Mouse (Mus musculus) testis, postnatal 10 days (tissue): ENCODE measurements around the gene 4930442H23Rik.
"Not testable (repeated sequence)": the region's sequence is repeated elsewhere in the genome, so short reads cannot be mapped to it uniquely, and the experiment has no call there.

Experiments
- DNase-seq: peaks from one replicate; pipeline ENCODE4 v3.0.0; 2021; ENCODE audit warnings: low spot score

The 4930442H23Rik gene

DNA sequence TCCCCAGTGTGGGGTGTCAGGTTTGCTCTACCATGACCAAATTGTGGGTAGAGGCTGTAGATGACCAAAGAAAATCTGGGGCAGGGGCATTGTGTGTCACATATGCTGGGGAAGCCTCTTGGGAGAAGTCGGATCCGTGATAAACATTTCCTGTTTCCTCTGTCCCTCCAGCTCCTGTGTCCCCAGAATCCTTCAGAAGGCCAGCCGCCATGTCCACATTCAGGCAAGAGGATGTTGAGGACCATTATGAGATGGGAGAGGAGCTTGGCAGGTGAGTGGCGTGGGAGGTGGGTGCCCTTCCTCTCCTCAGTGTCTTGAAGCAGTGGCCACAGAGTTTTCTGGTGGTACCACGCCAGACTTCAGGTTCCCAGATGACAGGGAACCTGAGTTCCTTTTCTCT is at the start of gene 4930442H23Rik:
4930442H23Rik (minus strand) TSS at position 45 of the 400 bp plus-strand sequence.
- no peak for DNase-seq

DNA sequence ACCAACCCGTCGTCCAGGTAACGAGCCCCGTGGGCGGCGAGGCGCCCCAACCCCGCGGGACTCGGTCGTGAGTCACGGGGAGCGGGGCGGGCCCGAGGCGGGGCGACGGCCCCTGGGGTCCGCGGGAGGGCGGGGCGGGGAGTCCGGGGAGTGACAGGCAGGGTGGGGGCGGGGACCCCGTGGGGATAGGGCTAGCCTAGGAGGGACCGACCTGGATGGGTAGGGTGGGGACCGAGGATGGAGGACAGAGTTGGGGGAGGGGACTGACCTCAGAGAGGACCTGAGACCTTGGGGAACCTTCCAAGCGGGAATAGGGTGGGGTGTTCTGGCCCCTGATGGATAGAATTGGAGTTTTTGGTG is 49.6 kb upstream of the 4930442H23Rik start:
- DNase-seq, result no peak

- DNase-seq, result peak; percentile 98
Measured at GRCm38 (mm10) chr10:81232580-81233225, 49.1 kb upstream of the 4930442H23Rik start, which contains the start of gene Zfr2. Gene Zfr2 (plus strand): TSS chr10:81233155.

DNA sequence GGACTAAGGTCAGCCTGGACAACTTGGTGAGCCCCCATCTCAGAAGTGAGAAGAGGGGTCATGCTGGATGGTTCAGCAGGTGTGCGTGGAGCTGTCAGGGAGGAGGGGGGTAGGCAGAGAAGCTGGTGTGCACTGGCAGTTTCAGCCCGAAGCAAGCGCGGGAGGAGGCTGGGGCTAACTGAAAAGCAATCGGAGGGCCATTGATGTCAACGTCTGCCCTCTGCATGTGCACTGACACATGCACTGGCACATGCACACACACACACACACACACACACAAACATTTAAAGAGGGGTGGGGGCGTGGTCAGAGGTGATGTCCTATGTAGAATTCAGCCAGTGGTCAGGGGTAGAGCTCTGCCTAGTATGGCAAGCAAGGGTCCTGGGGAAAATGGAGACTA is 47.8 kb upstream of the 4930442H23Rik start:
- no peak for DNase-seq

DNA sequence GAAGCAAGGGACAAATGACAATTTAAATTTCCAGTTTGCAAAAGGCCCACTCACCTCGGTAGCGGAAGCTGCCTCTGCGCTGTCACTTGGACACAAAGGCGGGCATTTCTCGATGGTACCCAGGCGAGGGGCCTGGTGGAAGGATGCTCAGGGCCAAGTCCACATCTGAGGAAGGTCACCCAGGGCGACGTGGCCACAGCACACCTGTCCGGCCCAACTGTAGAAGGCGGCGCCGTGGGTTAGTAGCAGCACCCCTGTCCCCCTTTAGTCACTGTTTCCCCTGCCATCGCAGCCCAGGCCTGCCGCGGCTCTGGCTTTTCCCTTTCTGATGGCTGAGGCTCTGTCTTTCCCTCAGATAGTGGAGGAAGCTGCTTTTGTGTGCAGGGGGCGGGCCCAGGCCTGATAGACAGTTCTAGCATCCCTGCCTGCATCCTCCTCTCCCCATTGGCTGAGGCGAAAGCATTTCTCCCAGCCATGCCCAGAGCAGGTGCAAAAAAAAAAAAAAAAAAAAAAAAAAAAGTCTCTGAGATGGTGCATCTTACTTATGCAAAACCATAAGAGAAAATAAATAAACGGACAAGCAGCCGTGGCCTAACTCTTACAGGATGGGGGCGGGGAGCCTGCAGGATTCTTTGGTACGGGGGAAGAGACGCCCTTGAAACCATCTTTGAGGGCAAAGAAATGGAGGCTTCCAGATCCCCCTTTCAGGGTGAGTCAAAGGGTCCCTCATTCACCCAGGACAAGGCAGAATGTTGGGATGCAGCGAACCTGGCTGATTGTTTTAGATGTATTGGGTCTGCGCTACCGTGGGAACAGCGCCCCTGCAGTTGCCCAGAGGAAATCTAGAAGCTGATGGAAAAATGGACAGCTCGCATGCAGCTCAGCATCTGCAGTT is 47.0 kb upstream of the 4930442H23Rik start, which contains the start of gene Atcay:
Atcay (minus strand) TSS at position 396 of the 895 bp plus-strand sequence.
- DNase-seq, result no peak

DNA sequence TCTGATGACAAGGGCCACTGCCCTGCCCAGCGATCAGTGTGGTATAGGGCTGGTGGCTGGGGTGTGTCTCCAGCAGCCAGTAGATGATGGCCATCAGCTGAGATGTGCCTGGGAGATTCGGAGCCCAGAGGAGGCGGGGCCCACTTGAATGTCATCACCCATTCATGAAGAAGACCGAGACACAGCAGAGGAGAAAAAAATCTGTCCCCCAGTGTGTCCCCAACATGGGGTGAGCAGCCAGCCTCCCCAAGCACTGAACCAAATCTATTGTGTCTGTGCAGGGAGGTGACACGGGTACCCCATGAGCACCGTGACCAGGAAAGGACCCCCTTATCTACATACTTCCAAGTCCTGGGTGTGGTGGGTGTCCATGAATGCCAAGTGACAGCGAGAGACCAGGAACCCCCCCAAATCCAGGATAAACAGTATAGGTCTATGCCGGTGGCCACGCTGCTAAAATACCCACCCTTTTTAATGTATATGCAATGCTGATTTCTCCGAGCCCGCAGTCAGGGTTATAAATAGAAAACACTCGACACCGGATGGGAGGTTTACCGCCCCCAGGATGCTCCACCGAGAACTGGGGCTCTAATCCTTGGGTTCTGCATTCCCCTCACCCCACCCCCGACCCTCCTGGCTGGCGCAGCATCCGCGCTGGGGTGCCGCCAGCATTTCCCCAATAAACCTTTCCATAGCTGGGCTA is 46.2 kb upstream of the 4930442H23Rik start:
- DNase-seq, result no peak

DNA sequence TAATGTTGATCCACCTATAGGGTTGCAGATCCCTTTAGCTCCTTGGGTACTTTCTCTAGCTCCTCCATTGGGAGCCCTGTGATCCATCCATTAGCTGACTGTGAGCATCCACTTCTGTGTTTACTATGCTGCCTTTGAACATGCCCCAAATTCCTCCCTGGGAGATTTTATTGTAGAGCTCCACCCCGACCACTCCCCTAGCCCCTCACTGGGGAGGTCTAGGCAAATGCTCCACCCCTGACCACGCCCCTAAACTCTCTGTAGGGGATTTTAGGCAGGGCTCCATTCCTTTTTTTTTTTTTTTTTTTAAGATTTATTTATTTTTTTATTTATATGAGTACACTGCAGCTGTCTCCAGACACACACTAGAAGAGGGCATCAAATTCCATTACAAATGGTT is 40.1 kb upstream of the 4930442H23Rik start:
- not testable (repeated sequence) for DNase-seq

GRCm38 (mm10) chr10:81221402-81222015 is 37.9 kb upstream of the 4930442H23Rik start:
- DNase-seq, result no peak

DNA sequence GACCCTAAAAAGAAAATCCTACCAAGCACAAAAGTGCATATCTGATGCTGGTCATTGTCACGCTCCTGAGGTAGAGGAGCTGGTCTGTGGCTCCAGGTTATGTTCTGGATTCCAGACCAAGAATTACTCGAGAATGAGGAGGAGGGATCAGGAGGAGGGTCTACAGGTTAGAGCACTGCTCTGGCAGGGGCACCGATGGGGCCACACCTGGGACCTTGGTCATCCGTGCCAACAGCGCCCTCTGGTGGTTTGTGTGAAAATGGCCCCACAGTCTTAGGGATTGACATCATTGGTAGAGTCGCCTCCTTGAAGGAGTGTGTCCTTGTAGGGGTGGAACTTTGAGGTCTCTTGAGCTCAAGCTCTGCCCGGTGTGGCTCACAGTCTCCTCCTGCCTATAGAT is 34.3 kb upstream of the 4930442H23Rik start:
- peak; percentile 89 for DNase-seq

DNA sequence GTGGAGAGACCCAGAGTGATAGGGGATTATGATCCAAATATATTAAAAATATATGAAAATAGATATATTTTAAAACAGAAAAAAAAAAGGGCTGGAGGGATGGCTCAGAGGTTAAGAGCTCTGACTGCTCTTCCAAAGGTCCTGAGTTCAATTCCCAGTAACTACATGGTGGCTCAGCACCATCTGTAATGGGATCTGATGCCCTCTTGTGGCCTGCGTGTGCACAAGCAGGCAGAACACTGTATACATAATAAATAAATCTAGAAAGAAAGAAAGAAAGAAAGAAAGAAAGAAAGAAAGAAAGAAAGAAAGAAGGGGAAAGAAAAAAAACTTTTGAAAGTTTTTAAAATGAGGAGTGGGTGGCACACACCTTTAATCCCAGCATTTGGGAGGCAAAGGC is 33.6 kb upstream of the 4930442H23Rik start:
- DNase-seq, result not testable (repeated sequence)

- no peak for DNase-seq
Measured at GRCm38 (mm10) chr10:81216810-81217209, 33.2 kb upstream of the 4930442H23Rik start.

DNA sequence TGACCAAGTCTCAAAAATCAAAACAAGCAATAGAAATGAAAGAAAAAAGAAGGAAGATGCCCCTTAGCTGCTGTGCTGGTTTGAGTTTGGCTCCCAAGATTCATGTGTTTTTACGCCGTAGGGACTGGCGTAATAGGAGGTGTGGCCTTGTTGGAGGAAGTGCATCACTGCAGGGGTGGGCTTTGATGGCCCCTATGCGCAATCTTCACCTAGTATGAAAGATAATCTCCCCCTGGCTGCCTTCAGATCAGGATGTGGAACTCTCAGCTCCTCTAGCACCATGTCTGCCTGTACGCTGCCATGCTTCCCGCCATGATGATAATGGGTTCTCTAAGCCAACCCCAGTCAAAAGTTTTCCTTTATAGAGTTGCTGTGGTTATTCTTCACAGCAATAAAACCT is 32.6 kb upstream of the 4930442H23Rik start:
- DNase-seq, result no peak

DNA sequence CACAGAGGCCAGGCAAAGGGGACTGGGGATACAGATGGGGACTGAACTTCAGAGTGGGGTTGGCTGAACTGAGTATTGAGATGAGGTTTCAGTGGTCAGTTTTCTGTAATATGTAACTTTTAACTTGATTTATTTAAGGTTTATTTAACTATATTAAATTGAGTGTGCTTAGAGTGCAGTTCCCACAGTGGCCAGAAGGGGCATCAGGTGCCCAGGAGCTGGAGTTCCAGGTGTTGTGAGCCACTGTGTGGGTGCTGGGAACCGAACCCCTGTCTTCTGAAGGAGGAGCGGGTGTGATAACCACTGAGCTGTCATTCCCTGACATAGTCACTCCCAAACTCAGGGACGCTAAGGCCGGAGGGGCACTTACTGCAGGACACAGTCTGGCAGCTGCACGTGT is 26.5 kb upstream of the 4930442H23Rik start:
- DNase-seq, result no peak

DNA sequence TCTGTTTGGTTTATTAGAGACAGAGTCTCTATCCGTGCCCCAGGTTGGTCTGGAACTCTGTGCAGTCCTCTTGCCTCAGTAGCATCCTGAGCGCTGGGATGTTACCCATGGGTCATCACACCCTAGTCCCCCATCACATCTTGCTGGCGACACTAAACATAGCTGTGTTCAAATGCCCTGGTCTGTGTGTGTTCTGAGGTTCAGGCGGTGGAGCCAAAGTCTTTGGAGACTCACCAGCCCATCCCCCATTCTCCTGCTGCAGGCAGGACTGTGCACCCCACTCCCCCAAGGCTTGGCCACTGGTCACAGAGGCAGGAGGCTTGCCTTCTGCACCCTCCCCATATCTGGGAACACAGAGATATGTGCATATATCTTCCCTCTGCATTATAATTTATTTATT is 20.5 kb upstream of the 4930442H23Rik start:
- DNase-seq, result peak; percentile 38

DNA sequence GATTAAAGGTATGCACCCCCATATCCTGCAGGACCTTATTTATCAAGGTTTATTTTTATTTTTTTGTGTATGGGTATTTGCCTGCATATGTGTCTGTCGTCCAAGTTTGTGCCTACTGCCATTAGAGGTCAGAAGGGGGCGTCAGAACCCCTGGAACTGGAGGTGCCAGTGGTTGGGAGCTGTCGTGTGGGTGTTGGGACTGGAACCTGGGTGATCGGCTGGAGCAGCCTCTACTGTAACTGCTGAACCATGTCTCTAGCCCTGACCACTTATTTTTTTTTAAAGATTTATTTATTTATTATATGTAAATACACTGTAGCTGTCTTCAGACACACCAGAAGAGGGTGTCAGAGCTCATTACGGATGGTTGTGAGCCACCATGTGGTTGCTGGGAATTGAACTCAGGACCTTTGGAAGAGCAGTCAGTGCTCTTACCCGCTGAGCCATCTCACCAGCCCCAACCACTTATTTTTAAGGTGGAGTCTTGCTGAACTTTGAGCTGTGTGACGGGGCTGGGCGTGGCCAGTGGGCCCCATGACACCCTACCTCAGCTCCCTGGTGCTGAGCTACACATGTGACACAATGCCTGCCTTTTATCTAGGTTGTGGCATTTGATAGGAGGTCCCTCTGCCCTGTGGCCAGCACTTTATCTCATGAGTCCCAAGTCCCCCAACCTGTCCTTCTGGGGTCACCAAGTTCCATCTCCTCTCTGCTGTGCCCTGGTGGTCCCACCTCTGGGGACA is 19.5 kb upstream of the 4930442H23Rik start:
- DNase-seq, result no peak

DNA sequence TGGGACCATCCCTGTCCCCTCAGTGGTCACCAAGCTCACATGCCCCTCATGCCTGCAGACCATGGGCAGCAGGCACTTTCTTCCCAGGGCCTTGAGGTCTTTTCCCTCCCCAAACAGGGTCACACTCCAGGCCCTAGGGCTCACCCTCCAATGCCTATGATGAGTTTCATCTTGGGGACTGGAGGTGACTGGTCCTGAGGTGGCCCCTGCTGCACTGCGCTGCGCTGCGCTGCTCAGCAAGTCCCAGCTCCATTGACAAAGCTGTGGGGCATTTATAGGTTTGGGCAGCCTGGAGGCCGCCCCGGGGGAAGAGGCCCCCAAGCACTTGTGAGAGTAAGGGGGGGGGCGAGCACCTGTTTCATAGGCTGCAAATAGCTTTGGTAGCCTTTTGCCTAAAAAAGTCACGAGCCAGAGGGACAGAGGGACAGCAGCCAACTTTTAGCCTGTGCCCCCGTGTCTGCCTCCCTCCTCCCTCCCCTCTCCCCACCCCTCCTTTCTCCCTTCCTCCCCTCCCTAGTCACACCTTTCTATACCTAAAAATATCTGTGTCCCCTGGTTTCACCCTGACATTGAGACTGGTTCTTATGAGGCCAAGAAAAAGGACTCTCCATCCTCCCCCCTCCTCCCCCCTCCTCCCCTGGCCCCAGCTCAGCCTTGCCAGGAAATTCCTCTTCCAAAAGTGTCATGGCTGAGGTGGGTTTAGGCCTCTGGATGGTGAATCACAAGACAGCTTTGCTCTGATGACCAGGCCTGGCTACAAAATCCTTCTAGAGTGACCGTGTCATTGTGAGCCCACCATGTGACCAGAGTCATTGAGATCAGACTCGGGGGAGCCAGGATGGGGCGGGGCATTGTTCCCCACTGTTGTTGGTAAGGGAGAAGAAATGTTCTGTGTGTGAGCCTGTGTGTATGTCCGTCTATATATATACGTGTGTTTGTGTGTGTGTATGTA is 18.4 kb upstream of the 4930442H23Rik start, which contains the start of gene Nmrk2:
Nmrk2 (minus strand) TSS at position 245 of the 952 bp plus-strand sequence.
- peak; percentile 40 for DNase-seq

- no peak for DNase-seq
Measured at GRCm38 (mm10) chr10:81200605-81201287, 17.1 kb upstream of the 4930442H23Rik start.

GRCm38 (mm10) chr10:81200141-81200540 is 16.5 kb upstream of the 4930442H23Rik start:
- DNase-seq, result no peak

DNA sequence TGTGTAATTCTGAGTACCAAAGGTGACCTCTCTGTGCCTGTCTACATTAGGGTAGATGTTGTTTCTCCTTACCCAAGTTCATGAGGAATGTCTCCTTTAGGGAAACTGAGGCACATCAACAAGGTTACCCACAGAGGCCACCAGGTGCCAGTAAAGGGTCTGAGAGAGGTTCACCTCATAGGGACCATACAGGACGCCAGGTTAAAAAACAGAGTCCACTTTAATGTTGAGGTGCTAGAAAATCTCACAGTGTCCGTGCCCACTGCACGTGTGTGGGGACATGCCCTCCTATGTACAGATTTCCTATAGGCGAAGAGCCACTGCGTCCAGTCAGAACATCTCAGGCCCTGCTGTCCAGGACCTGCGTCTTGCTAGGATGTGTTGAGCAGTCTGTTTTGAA is 15.3 kb upstream of the 4930442H23Rik start:
- DNase-seq, result no peak
